In genomic region chr16:93374669-93375068, GRCm38 (mm10) we compare ENCODE assay signal across 14 mouse cellular contexts.
DNase-seq lines count a peak whose midpoint lies in the region; ATAC-seq lines count a peak whose summit lies in the region.
"Had no signal": no experiment of that assay in that cellular context is flagged by ENCODE, and none has a peak within 500 bp of the region (broad histone marks: within the 10 kb centered on the region; RNA-seq: fewer than 3 reads in every experiment).

No protein-coding gene starts in this region.

- no peak for DNase-seq in frontal cortex, adult 2 months (ENCODE audit: extremely low spot score in 1 of 2, low spot score in 1 of 2)
- DNase-seq in kidney, postnatal 10 days, result peak; percentile 67
- DNase-seq in kidney, adult 11 months, result no peak
- peak; percentile 41 for DNase-seq in urinary bladder, postnatal 14 days (ENCODE audit: low spot score)
- DNase-seq in urinary bladder, adult 2 months (ENCODE audit: low spot score), result no peak
- DNase-seq in spleen, postnatal 14 days (ENCODE audit: low spot score in 2 of 2), result no peak
- no peak for DNase-seq in cerebellum, adult 18-20 months
- DNase-seq: cerebellum, postnatal 36 days; gastrocnemius, postnatal 14 days; layer of hippocampus, adult 9-11 months; liver, postnatal 0 days; midbrain, embryonic 14.5 days had no signal

- peak; percentile 45 for ATAC-seq in frontal cortex, adult (ENCODE audit: low TSS enrichment)
- ATAC-seq: forebrain, embryonic 15.5 days; liver, postnatal 0 days had no signal

Comparison
In these comparisons a context has a peak if more than half of its experiments do, and no peak if none do; other contexts are left out.
1. DNase-seq: peak in kidney, postnatal 10 days (single experiment) and urinary bladder, postnatal 14 days (single experiment); none in frontal cortex, adult 2 months (0 of 2), kidney, adult 11 months (single experiment), urinary bladder, adult 2 months (single experiment), spleen, postnatal 14 days (0 of 2) and cerebellum, adult 18-20 months (0 of 2).